Mouse (Mus musculus) small intestine, adult 2 months (tissue): ENCODE measurements around the gene Fli1. TPM values are rescaled to one million over a fixed set of nuclear protein-coding genes. Genes with fewer than 3 reads are reported as not detected.
A peak's percentile ranks its signal among the peaks of the same experiment; 100 is the strongest.

Experiments
- H3K27ac ChIP-seq: fragments of 200-500 bp; 2 replicates; pipeline ENCODE4 v1.5.1; 2012; ENCODE audit warnings: low read depth, low read length, control low read depth, inconsistent platforms; ENCODE audit not compliant: insufficient read depth
- H3K27me3 ChIP-seq: fragments of 200-500 bp; 2 replicates; pipeline ENCODE4 v1.6.1; 2012; ENCODE audit warnings: mild to moderate bottlenecking, moderate library complexity, low read length, inconsistent platforms; ENCODE audit not compliant: control insufficient read depth, insufficient read depth
- H3K36me3 ChIP-seq: fragments of 200-500 bp; 2 replicates; pipeline ENCODE4 v1.6.1; 2012; ENCODE audit warnings: mild to moderate bottlenecking, low read length, control low read depth, inconsistent platforms; ENCODE audit not compliant: control insufficient read depth, insufficient read depth
- H3K4me1 ChIP-seq: fragments of 200-500 bp; 2 replicates; pipeline ENCODE4 v1.6.1; 2012; ENCODE audit warnings: low read length, inconsistent platforms, mixed read lengths; ENCODE audit not compliant: control insufficient read depth, insufficient read depth, insufficient read length
- H3K4me3 ChIP-seq: fragments of 200-500 bp; 2 replicates; pipeline ENCODE4 v1.5.1; 2012; ENCODE audit warnings: low read depth, mild to moderate bottlenecking, control low read depth, inconsistent platforms, low read length, moderate library complexity
- CTCF ChIP-seq: fragments of 200-500 bp; IDR thresholded peaks from 2 replicates; pipeline ENCODE4 v1.5.1; 2012; ENCODE audit warnings: low read depth, mild to moderate bottlenecking, control low read depth, inconsistent platforms, low read length, moderate library complexity, mixed read lengths; ENCODE audit not compliant: insufficient replicate concordance, insufficient read length; ENCODE audit errors: extremely low read depth
- POLR2A ChIP-seq: fragments of 200-500 bp; IDR thresholded peaks from 2 replicates; pipeline ENCODE4 v1.6.1; 2012; ENCODE audit warnings: low read depth, mild to moderate bottlenecking, control low read depth, inconsistent platforms, low read length, moderate library complexity
- whole genome bisulfite sequencing: fragments of 180-500 bp; shearing (Covaris S2); methylation state at CpG from one replicate; pipeline ENCODE4 v1.1.7; 2018; 5-methylcytosine and 5-hydroxymethylcytosine counted together
- polyA plus RNA-seq: library from polyadenylated mRNA; depleted of rRNA; stranded (reverse); fragments of >200 nt; gene quantifications from 2 replicates; pipeline ENCODE4 v1.2.3, GENCODE M21; 2012

The Fli1 gene
- polyA plus RNA-seq, 1 experiment, result 3.1 TPM

DNA sequence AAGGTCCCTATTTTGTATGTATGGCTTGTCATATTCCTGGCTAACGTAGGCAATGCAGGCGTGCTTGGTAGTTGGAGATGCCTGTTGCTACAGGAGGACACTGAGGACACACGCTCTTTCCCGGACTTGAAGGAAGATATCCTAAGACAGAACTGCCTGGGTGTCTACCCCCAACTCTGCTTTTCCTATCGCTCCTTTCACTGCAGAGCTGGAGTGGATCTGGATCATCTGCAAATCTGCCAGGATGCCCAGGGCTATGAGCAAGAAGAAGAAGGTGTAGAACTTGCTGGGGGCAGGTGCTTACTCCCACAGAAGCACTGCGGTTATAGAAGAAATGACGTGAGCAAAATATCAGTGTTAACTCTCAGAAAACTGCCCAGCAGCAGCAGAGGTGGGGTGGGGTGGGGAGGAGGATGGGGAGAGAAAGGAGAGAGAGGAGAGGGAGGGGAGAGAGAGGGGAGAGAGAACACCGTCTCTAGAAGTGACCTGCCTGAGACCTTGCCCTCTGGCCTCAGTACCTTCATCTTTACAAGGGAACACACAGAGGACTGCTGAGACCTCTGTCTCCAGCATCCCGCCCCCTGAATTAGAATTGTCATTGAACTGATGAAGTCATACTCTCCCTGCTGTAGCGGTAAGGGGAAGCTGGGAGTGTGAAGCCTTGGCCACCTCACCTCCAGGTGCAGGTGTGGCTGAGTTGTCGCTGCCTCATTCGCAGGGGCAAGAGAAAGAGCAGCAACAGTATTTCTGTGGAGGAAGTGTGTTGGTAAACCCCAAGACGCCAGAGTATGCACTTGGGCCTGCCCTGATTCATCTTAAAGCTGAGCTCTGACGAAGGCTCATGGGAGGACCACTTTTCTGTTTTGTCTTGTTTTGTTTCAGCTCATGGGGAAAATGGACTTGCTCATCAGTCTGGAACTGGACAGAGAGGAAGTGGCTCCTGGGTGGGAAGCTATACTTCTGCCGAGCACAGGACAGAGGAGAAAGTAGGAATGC, 35.5 kb downstream of the Fli1 start:
- no peak for TF ChIP-seq CTCF
- WGBS, result 60% methylated on average over 15 of the region's 15 CpGs
- no peaks in the 10 kb centered on the region for H3K36me3 ChIP-seq
- peak overlapping the region; percentile 77 for H3K27ac ChIP-seq
- H3K4me3 ChIP-seq, result peak overlapping the region; percentile 7; the same call in 1 of the 2 replicates
- H3K4me1 ChIP-seq, result peaks cover 23% of the 10 kb centered on the region; the same call in 1 of the 2 replicates
- H3K27me3 ChIP-seq, result no peaks in the 10 kb centered on the region

DNA sequence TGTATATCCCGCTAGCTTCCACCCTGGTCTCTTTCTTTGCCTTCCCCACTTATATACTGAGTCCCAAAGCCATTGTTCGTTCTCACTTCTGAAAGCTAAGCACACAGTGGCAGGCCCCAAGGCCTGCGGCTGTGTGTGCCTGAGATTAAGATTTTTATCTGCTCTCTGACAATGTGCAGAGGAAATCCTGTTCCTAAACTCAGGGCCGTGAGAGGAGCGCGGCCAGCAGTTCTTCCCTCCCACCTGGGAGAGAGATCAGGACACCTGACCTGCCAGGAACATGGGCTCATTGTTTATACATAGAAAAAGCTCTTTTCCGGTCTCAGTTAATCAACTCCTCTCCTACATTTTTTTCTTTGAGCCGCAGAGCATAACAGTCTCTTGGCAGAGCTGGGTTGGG, 36.5 kb downstream of the Fli1 start:
- Histone ChIP-seq H3K27me3 (no peaks in the 10 kb centered on the region), H3K27ac (peak overlapping the region; percentile 77), H3K4me1 (peaks cover 23% of the 10 kb centered on the region; the same call in 1 of the 2 replicates), H3K36me3 (no peaks in the 10 kb centered on the region), H3K4me3 (no peak overlapping the region)
- TF ChIP-seq CTCF (no peak), POLR2A (no peak)
- WGBS, result 29% methylated on average over 8 of the region's 8 CpGs

DNA sequence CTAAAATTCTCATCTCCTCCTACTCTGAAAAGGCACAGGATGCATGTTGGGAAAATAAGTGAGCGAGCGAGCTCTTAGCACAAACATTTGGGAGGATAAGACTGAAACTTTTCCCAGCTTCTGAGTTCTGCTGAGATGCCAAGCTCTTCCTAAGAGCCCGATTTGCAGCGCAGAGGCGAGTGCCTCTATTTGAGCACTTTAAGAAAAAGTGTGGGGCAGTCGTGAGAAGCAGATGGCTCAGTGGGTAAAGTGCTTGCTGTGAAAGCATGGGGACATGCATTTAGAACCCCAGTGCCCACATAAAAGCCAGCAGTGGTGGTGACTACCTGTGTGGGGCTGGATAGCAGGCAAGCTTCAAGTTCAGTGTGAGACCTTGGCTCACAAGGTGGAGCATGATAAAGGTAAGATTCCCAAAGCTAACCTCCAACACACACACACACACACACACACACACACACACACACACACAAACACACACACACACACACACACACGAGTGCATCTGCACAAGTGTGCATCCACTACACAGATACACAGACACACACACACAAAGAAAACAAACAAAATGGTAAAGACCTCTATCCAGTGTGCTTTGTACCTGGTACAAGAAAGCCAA, 37.1 kb downstream of the Fli1 start:
- WGBS, result 75% methylated on average over 7 of the region's 7 CpGs
- Histone ChIP-seq H3K27me3 (no peaks in the 10 kb centered on the region), H3K4me1 (peaks cover 23% of the 10 kb centered on the region; the same call in 1 of the 2 replicates), H3K27ac (peak overlapping the region; percentile 77), H3K4me3 (no peak overlapping the region), H3K36me3 (no peaks in the 10 kb centered on the region)
- TF ChIP-seq POLR2A, result no peak
- TF ChIP-seq CTCF, result no peak

DNA sequence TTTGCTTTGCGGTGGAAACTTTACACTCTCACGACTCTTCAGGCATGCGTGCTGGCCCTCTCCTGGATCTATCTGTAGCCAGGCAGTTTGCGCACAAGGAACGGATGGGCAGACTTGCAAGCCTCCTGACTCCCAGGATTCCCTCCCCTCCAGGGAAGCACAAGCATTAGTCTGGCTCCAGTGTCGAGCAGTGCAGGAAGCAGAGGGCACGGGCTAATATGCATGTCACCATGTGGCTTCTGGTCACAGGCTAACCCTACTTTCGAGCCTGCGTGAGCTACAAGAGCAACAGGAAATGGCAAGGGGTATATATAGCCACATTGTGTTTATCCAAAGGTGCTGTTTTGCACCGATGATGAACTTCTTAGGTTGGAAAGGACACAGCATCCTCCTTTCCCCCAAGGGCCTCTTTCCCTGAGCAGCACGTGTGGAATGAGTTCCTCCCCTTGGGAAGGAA, 38.6 kb downstream of the Fli1 start:
- Histone ChIP-seq H3K27ac (peak overlapping the region; percentile 76), H3K4me3 (no peak overlapping the region), H3K36me3 (no peaks in the 10 kb centered on the region), H3K27me3 (no peaks in the 10 kb centered on the region), H3K4me1 (peaks cover 22% of the 10 kb centered on the region; the same call in 1 of the 2 replicates)
- WGBS, result 57% methylated on average over 11 of the region's 11 CpGs
- no peak for TF ChIP-seq POLR2A

DNA sequence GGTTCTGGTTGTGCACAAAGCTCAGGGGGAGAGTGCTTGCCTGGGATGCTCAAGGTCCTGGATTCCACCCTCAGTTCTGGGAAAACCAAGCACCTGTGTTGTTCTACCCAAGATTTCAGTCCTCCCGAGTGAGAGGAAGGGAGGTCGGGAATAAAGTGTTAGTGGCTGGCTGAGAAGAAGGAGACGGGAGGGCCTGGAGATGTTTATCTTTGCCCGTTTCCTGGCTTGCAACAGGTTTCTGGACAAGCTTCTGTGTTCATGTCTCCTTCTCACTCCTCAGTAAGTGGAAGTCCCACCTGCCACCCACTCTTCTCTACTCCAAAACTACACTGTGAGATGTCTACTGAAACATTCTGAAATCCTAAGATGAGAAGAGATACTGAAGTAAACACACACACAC, 39.2 kb downstream of the Fli1 start:
- 25% methylated on average over 4 of the region's 4 CpGs for WGBS

DNA sequence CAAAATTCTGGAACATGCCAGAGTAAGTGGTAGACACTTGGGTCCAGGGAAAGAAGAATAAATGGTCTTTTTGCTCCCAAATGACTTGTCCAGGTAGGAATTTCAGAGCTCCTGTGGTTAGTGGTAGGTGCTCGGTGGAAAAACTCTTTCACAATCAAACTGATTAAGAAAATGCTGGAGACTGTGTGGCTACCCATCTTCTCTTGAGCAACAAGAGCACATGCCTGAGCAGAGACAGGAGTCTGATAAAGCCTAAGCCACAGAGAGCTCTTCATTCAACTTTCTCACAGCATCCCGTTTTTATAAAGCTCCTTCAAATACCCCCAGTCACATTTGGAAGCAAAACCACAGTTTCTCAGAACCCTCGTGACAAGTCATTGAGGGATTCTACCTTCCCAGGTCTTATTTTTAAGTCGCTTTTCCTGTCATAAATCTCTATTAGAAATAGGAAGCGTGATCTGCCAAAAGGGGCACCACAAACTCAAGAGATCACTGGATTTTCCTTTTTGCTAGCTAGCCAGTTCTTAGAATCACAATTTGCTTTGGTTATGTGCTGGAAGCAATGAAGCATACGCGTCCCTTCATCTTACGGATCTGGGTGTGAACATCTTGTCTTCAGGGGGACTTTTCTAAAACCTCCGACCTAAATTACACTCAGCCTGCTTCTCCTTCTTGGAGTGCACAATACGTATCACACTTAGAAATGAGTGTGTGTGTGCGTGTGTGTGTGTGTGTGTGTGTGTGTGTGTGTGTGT, 40.2 kb downstream of the Fli1 start:
- Histone ChIP-seq H3K27ac (peak overlapping the region; percentile 76; the same call in 1 of the 2 replicates), H3K4me1 (peaks cover 15% of the 10 kb centered on the region; the same call in 1 of the 2 replicates), H3K36me3 (no peaks in the 10 kb centered on the region), H3K4me3 (no peak overlapping the region), H3K27me3 (no peaks in the 10 kb centered on the region)
- WGBS, result 75% methylated on average over 11 of the region's 11 CpGs
- no peak for TF ChIP-seq POLR2A
- no peak for TF ChIP-seq CTCF

More for the DNA sequence above, 39.2 kb downstream of the Fli1 start:
- Histone ChIP-seq H3K27ac (peak overlapping the region; percentile 76), H3K36me3 (no peaks in the 10 kb centered on the region), H3K27me3 (no peaks in the 10 kb centered on the region), H3K4me3 (no peak overlapping the region), H3K4me1 (peaks cover 22% of the 10 kb centered on the region; the same call in 1 of the 2 replicates)
- no peak for TF ChIP-seq POLR2A
- TF ChIP-seq CTCF, result no peak
